Comparison of ENCODE assay signal across 9 mouse cellular contexts in genomic region chr1:52004096-52004495, GRCm38 (mm10). TPM values are rescaled to one million over a fixed set of nuclear protein-coding genes. Genes with fewer than 3 reads are reported as not detected.
DNase-seq lines count a peak whose midpoint lies in the region; ATAC-seq and TF ChIP-seq lines count a peak whose summit lies in the region.
"Had no signal": no experiment of that assay in that cellular context is flagged by ENCODE, and none has a peak within 500 bp of the region (broad histone marks: within the 10 kb centered on the region; RNA-seq: fewer than 3 reads in every experiment).

No protein-coding gene starts in this region.

- DNase-seq in Patski (ENCODE audit: low read depth, low spot score), result no peak
- DNase-seq in cerebellum, postnatal 10 days, result peak; percentile 87 to 89
- peak; percentile 73 to 79 for DNase-seq in frontal cortex, postnatal 36 days (ENCODE audit: low spot score in 2 of 2)
- peak; percentile 63 to 82 for DNase-seq in layer of hippocampus, adult 18-20 months (ENCODE audit: low spot score in 2 of 2)
- DNase-seq in lung, postnatal 25 days (ENCODE audit: low spot score), result peak; percentile 69
- DNase-seq in right cerebral cortex, postnatal 36 days (ENCODE audit: low spot score in 2 of 2), result peak; percentile 24 to 28

- POLR2A ChIA-PET in Patski (lab: Charles Lee), result no interaction called here

- CTCF ChIA-PET in Patski (lab: Charles Lee), result interaction anchor here (1.2 to 1.5 kb wide), 4 partner anchors 21 to 102 kb away, joined by 3 to 6 read pairs (median 3); no protein-coding TSS in a partner anchor

- ATAC-seq in CD4-positive, CD25-positive, alpha-beta regulatory T cell, adult 4 months, result peak; percentile 68
- no peak for ATAC-seq in Patski
- no peak for ATAC-seq in erythroid progenitor cell, adult 5-6 weeks (replicated peaks; ENCODE audit: low FRiP score, poor library complexity, severe bottlenecking)

- peak; percentile 84 for TF ChIP-seq CTCF in Patski (IDR thresholded peaks at IDR 0.05)

- in situ Hi-C loops in Patski (cut with MboI; ENCODE audit: low pct_unique_long_range_greater_than_20kb), result no loop called here

- peaks cover 27% of the 10 kb centered on the region for H3K27me3 ChIP-seq in Patski
- H3K27me3 ChIP-seq: heart, embryonic 15.5 days had no signal

RNA-seq across cellular contexts. Expression of gene Stat4, which starts 17.1 kb away (rescaled TPM):
- polyA plus RNA-seq in CD4-positive, CD25-positive, alpha-beta regulatory T cell, adult 4 months (2017; shearing (Covaris generic)), result 100 to 1,000 TPM; 123 to 149 TPM
- polyA plus RNA-seq in Patski (2021), result not detected
- total RNA-seq in layer of hippocampus, adult 18-20 months (2021), result under 1 TPM; 0.46 to 0.97 TPM
- 0.84 and 4.7 TPM in 2 replicates for total RNA-seq in erythroid progenitor cell, adult 5-6 weeks (2015; ENCODE audit: low replicate concordance)
- 2.7 and 7.8 TPM in 2 replicates for total RNA-seq in erythroid progenitor cell, adult 5-6 weeks (2017; ENCODE audit: low replicate concordance)
